Mouse (Mus musculus) MEL (cell line): ENCODE data around the gene Eif2ak3. TPM values are rescaled to one million over a fixed set of nuclear protein-coding genes. Genes with fewer than 3 reads are reported as not detected.

Experiments
- DNase-seq: peaks from one replicate; pipeline ENCODE4 v3.0.0; 2011; ENCODE audit warnings: low read depth, low spot score
- H3K27ac ChIP-seq: 2 replicates; pipeline ENCODE4 v1.5.1; 2012; ENCODE audit warnings: low read depth, mild to moderate bottlenecking, control low read depth, low read length, moderate library complexity; ENCODE audit not compliant: control insufficient read depth
- H3K27me3 ChIP-seq, 2 experiments: fragments of 150-350 bp in 1 of 2; sonication (generic) in 1 of 2; 2 replicates each; pipeline ENCODE4 v1.6.1; 2012; ENCODE audit warnings: low read length in 2 of 2, mild to moderate bottlenecking in 2 of 2, improper control_type of control experiment in 1 of 2, moderate library complexity in 1 of 2; ENCODE audit not compliant: insufficient read depth in 2 of 2, control insufficient read depth in 1 of 2
- H3K36me3 ChIP-seq, 2 experiments: 2 replicates each; pipeline ENCODE4 v1.6.1; 2012 to 2014; ENCODE audit warnings: low read length in 2 of 2, improper control_type of control experiment in 1 of 2, inconsistent platforms in 1 of 2, mild to moderate bottlenecking in 1 of 2; ENCODE audit not compliant: insufficient read depth in 2 of 2, control insufficient read depth in 1 of 2
- H3K4me1 ChIP-seq, 2 experiments: fragments of 150-350 bp in 1 of 2; sonication (generic) in 1 of 2; 2 replicates each; pipeline ENCODE4 v1.6.1; 2012; ENCODE audit warnings: low read length in 2 of 2, improper control_type of control experiment in 1 of 2, mild to moderate bottlenecking in 1 of 2; ENCODE audit not compliant: insufficient read depth in 2 of 2, control insufficient read depth in 1 of 2
- H3K4me3 ChIP-seq, 2 experiments: fragments of 150-350 bp in 1 of 2; sonication (generic) in 1 of 2; 2 replicates each; pipeline ENCODE4 v1.5.1; 2012; ENCODE audit warnings: low read depth in 2 of 2, low read length in 2 of 2, mild to moderate bottlenecking in 2 of 2, moderate library complexity in 2 of 2, control low read depth in 1 of 2, improper control_type of control experiment in 1 of 2; ENCODE audit not compliant: control insufficient read depth in 1 of 2, insufficient read depth in 1 of 2
- H3K79me2 ChIP-seq: 2 replicates; pipeline ENCODE4 v1.6.1; 2012; ENCODE audit warnings: mild to moderate bottlenecking, low read length, moderate library complexity; ENCODE audit not compliant: control insufficient read depth, poor library complexity, insufficient read depth
- H3K9ac ChIP-seq: 2 replicates; pipeline ENCODE4 v1.6.1; 2012; ENCODE audit warnings: low read depth, mild to moderate bottlenecking, control low read depth, low read length, moderate library complexity; ENCODE audit not compliant: control insufficient read depth, poor library complexity, severe bottlenecking
- H3K9me3 ChIP-seq: fragments of 150-350 bp; sonication (generic); replicated peaks from 2 replicates; pipeline ENCODE4 v1.6.1; 2012; ENCODE audit warnings: mild to moderate bottlenecking, low read length, improper control_type of control experiment, moderate library complexity; ENCODE audit not compliant: insufficient read depth
- BHLHE40 ChIP-seq: IDR thresholded peaks from 2 replicates; pipeline ENCODE4 v1.6.1; 2012; ENCODE audit warnings: low read depth, mild to moderate bottlenecking, inconsistent platforms, low read length, improper control_type of control experiment, borderline replicate concordance
- CHD1 ChIP-seq: IDR thresholded peaks from 2 replicates; pipeline ENCODE4 v1.6.1; 2012; ENCODE audit warnings: low read depth, mild to moderate bottlenecking, inconsistent platforms, low read length, improper control_type of control experiment
- CHD2 ChIP-seq: IDR thresholded peaks from 2 replicates; pipeline ENCODE4 v1.6.1; 2011; ENCODE audit warnings: low read length, improper control_type of control experiment
- CTCF ChIP-seq, 3 experiments: IDR thresholded peaks in 2 of 3; conservative IDR thresholded peaks in 1 of 3; 2 replicates each; pipeline ENCODE4 v1.5.1; 2011 to 2012; ENCODE audit warnings: low read length in 3 of 3, low read depth in 2 of 3, mild to moderate bottlenecking in 2 of 3, improper control_type of control experiment in 1 of 3, inconsistent platforms in 1 of 3, mixed read lengths in 1 of 3, moderate library complexity in 1 of 3; ENCODE audit not compliant: control insufficient read depth in 1 of 3, insufficient read depth in 1 of 3, poor library complexity in 1 of 3, severe bottlenecking in 1 of 3
- GATA1 ChIP-seq: IDR thresholded peaks from 2 replicates; pipeline ENCODE4 v1.6.1; 2011; ENCODE audit warnings: low read depth, low read length, improper control_type of control experiment
- HCFC1 ChIP-seq: IDR thresholded peaks from 2 replicates; pipeline ENCODE4 v1.6.1; 2012; ENCODE audit warnings: low read depth, mild to moderate bottlenecking, inconsistent platforms, low read length, improper control_type of control experiment, moderate library complexity
- JUND ChIP-seq: IDR thresholded peaks from 2 replicates; pipeline ENCODE4 v1.6.1; 2011; ENCODE audit warnings: low read depth, mild to moderate bottlenecking, improper control_type of control experiment, low read length
- KAT2A ChIP-seq: conservative IDR thresholded peaks from 2 replicates; pipeline ENCODE4 v1.6.1; 2012; ENCODE audit warnings: low read depth, low read length, improper control_type of control experiment, inconsistent platforms
- MAFK ChIP-seq: IDR thresholded peaks from 2 replicates; pipeline ENCODE4 v1.6.1; 2011; ENCODE audit warnings: low read depth, mild to moderate bottlenecking, low read length, improper control_type of control experiment, borderline replicate concordance
- MAZ ChIP-seq: IDR thresholded peaks from 2 replicates; pipeline ENCODE4 v1.6.1; 2012; ENCODE audit warnings: low read depth, mild to moderate bottlenecking, inconsistent platforms, low read length, improper control_type of control experiment
- MXI1 ChIP-seq: IDR thresholded peaks from 2 replicates; pipeline ENCODE4 v1.6.1; 2011; ENCODE audit warnings: mild to moderate bottlenecking, low read depth, low read length, improper control_type of control experiment
- MYC ChIP-seq: IDR thresholded peaks from 2 replicates; pipeline ENCODE4 v1.6.1; 2011; ENCODE audit warnings: low read depth, mild to moderate bottlenecking, low read length, improper control_type of control experiment, moderate library complexity
- NELFE ChIP-seq: IDR thresholded peaks from 2 replicates; pipeline ENCODE4 v1.6.1; 2011; ENCODE audit warnings: low read depth, low read length, improper control_type of control experiment
- NRF1 ChIP-seq: IDR thresholded peaks from 2 replicates; pipeline ENCODE4 v1.6.1; 2014; ENCODE audit warnings: low read depth, mild to moderate bottlenecking, inconsistent platforms, low read length, improper control_type of control experiment, moderate library complexity; ENCODE audit not compliant: poor library complexity, insufficient read depth, severe bottlenecking
- POLR2AphosphoS2 ChIP-seq: IDR thresholded peaks from 2 replicates; pipeline ENCODE4 v1.6.1; 2011; ENCODE audit warnings: low read length, improper control_type of control experiment
- POLR2AphosphoS5 ChIP-seq: IDR thresholded peaks from 2 replicates; pipeline ENCODE4 v1.6.1; 2012; ENCODE audit warnings: low read depth, borderline replicate concordance, mild to moderate bottlenecking, inconsistent platforms, low read length, moderate library complexity, mixed read lengths
- RAD21 ChIP-seq: IDR thresholded peaks from 2 replicates; pipeline ENCODE4 v1.6.1; 2011; ENCODE audit warnings: mild to moderate bottlenecking, low read depth, low read length, improper control_type of control experiment
- RCOR1 ChIP-seq: IDR thresholded peaks from 2 replicates; pipeline ENCODE4 v1.6.1; 2012; ENCODE audit warnings: low read depth, mild to moderate bottlenecking, inconsistent platforms, low read length, improper control_type of control experiment
- SMC3 ChIP-seq: IDR thresholded peaks from 2 replicates; pipeline ENCODE4 v1.6.1; 2011; ENCODE audit warnings: low read depth, low read length, improper control_type of control experiment
- TAL1 ChIP-seq: IDR thresholded peaks from 2 replicates; pipeline ENCODE4 v1.6.1; 2012; ENCODE audit warnings: mild to moderate bottlenecking, inconsistent platforms, low read length, moderate library complexity, mixed read lengths
- TCF12 ChIP-seq: IDR thresholded peaks from 2 replicates; pipeline ENCODE4 v1.6.1; 2014; ENCODE audit warnings: low read depth, mild to moderate bottlenecking, inconsistent platforms, low read length, improper control_type of control experiment, moderate library complexity
- USF1 ChIP-seq: IDR thresholded peaks from 2 replicates; pipeline ENCODE4 v1.6.1; 2014; ENCODE audit warnings: low read depth, mild to moderate bottlenecking, inconsistent platforms, low read length, improper control_type of control experiment, moderate library complexity
- ZC3H11A ChIP-seq: IDR thresholded peaks from 2 replicates; pipeline ENCODE4 v1.6.1; 2012; ENCODE audit warnings: low read depth, mild to moderate bottlenecking, inconsistent platforms, low read length, improper control_type of control experiment
- ZNF384 ChIP-seq: IDR thresholded peaks from 2 replicates; pipeline ENCODE4 v1.6.1; 2012; ENCODE audit warnings: low read depth, mild to moderate bottlenecking, inconsistent platforms, low read length, improper control_type of control experiment
- polyA plus RNA-seq, 2 experiments: library from polyadenylated mRNA; stranded (reverse) in 1 of 2; unstranded in 1 of 2; fragments of >175 nt in 1 of 2; fragments of >200 nt in 1 of 2; gene quantifications; 2 replicates each; pipeline versions ENCODE4 v1.2.1 to v1.2.4; 2012; ENCODE audit warnings: low replicate concordance in 2 of 2, low read depth in 1 of 2; ENCODE audit not compliant: insufficient read length in 2 of 2, insufficient read depth in 1 of 2, missing spikeins in 1 of 2
- total RNA-seq: library from RNA; depleted of rRNA; stranded (reverse); fragments of 300-350 nt; gene quantifications from 2 replicates; pipeline ENCODE4 v1.2.3, GENCODE M21; 2012

Eif2ak3 gene
- total and polyA plus RNA-seq, 3 experiments = 9.1 to 9.9 TPM; not detected in 1

GRCm38 (mm10) chr6:70805267-70805666, 39.0 kb upstream of the Eif2ak3 start (continued):
- TF ChIP-seq BHLHE40 = no peak
- TF ChIP-seq NELFE = no peak
- no peak for TF ChIP-seq ZNF384
- TF ChIP-seq KAT2A = no peak
- TF ChIP-seq MAZ = peak; percentile 59; the same call in 1 of the 2 replicates
- no peak for TF ChIP-seq JUND
- no peak for TF ChIP-seq HCFC1

DNA sequence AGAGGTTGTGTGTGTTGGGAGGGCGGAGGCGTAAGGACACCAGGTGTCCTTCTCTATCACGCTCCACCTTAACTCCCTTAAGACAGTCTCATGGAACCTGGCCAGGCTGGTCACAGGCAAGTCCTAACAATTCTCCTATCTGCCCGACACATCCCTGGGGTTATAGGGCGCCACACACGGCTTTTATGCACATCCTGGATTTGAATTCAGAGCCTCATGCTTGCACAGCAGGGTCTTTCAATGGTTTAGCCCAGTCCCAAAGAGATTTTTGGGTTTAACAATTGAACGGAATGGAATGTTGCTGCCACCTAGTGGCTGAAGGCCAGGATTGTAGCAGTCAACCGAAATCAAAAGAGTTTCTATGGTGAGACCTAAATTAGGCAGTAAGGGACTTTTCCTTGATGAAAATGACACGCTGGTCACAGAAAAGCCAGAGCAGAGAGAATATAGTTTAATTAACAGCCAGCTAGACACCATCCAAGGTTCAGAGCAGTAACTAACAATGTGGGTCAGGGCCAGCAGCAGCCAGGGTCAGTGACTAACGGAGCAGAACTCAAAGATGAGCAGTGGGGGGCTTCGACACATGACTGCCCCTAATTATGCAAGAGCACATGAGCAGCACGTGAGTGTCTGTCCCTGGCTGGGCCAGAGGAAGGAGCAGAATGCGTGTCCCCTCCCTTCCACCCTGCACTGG, 38.3 kb upstream of the Eif2ak3 start:
- H3K4me3 ChIP-seq = peak overlapping the region; percentile 24 to 43

GRCm38 (mm10) chr6:70806514-70806912, 37.8 kb upstream of the Eif2ak3 start:
- Histone ChIP-seq H3K27me3 (no peaks in the 10 kb centered on the region), H3K9me3 (no peaks in the 10 kb centered on the region), H3K79me2 (no peaks in the 10 kb centered on the region), H3K4me1 (peaks cover 8 to 9% of the 10 kb centered on the region in 2 experiments; a peak in 3 of 4 replicates), H3K27ac (no peak overlapping the region), H3K9ac (no peak overlapping the region), H3K4me3 (no peak overlapping the region), H3K36me3 (peaks cover 0 to 10% of the 10 kb centered on the region in 2 experiments; a peak in 2 of 4 replicates)
- DNase-seq = no peak
- no peak for TF ChIP-seq ZNF384
- TF ChIP-seq TAL1 = no peak

More for the DNA sequence above, 38.3 kb upstream of the Eif2ak3 start:
- Histone ChIP-seq H3K9ac (no peak overlapping the region), H3K27me3 (no peaks in the 10 kb centered on the region), H3K4me1 (peaks cover 8 to 9% of the 10 kb centered on the region in 2 experiments; a peak in 3 of 4 replicates), H3K9me3 (no peaks in the 10 kb centered on the region), H3K36me3 (peaks cover 0 to 10% of the 10 kb centered on the region in 2 experiments; a peak in 2 of 4 replicates), H3K79me2 (no peaks in the 10 kb centered on the region)
- peak; percentile 86 for DNase-seq
- 0 out of 2 replicates have a peak, but pooled peaks have one; percentile 23 for TF ChIP-seq TCF12
- no peak; the same call in 1 of the 2 replicates for TF ChIP-seq MXI1
- no peak for TF ChIP-seq USF1
- TF ChIP-seq POLR2AphosphoS2 = no peak
- TF ChIP-seq NRF1 = no peak
- TF ChIP-seq POLR2AphosphoS5 = no peak
- TF ChIP-seq GATA1 = no peak
- TF ChIP-seq MAZ = no peak
- no peak for TF ChIP-seq CHD2
- no peak for TF ChIP-seq TAL1
- 0 out of 2 replicates have a peak, but pooled peaks have one; percentile 65 for TF ChIP-seq CHD1
- peak; percentile 81 for TF ChIP-seq RAD21
- no peak for TF ChIP-seq KAT2A
- no peak for TF ChIP-seq MAFK
- TF ChIP-seq HCFC1 = peak; percentile 28; the same call in 1 of the 2 replicates
- TF ChIP-seq BHLHE40 = 0 out of 2 replicates have a peak, but pooled peaks have one; percentile 46
- TF ChIP-seq CTCF (IDR thresholded peaks at IDR 0.05 in 2 of 3, conservative IDR thresholded peaks at IDR 0.05 in 1 of 3; ENCODE audit: control insufficient read depth in 1 of 3, insufficient read depth in 1 of 3, low read depth in 2 of 3, low read length in 3 of 3, poor library complexity in 1 of 3, severe bottlenecking in 1 of 3) = peak; percentile 65 to 94 (median 93)
- peak; percentile 66 for TF ChIP-seq ZC3H11A
- TF ChIP-seq MYC = no peak
- TF ChIP-seq RCOR1 = 0 out of 2 replicates have a peak, but pooled peaks have one; percentile 17
- TF ChIP-seq SMC3 = peak; percentile 72
- TF ChIP-seq, all 39 proteins: peak for 9
- no peak overlapping the region for H3K27ac ChIP-seq
